Mouse (Mus musculus) gastrocnemius, postnatal 10 days (tissue): ENCODE measurements around the gene Cd80. TPM values are rescaled to one million over a fixed set of nuclear protein-coding genes. Genes with fewer than 3 reads are reported as not detected.
"Not testable (repeated sequence)": the region's sequence is repeated elsewhere in the genome, so short reads cannot be mapped to it uniquely, and the experiment has no call there.

Source experiments
- DNase-seq: peaks from one replicate; pipeline ENCODE4 v3.0.0; 2021; ENCODE audit warnings: mixed read lengths
- total RNA-seq, 2 experiments: library from RNA; stranded (reverse); gene quantifications; 2 replicates each; pipeline ENCODE4 v1.2.3; 2021

Gene Cd80
- total RNA-seq, 2 experiments from 2014 or later, result 0.23 to 0.36 TPM

GRCm38 (mm10) chr16:38472507-38472873 lies 17.1 kb downstream of the Cd80 start:
- DNase-seq, result no peak

DNA sequence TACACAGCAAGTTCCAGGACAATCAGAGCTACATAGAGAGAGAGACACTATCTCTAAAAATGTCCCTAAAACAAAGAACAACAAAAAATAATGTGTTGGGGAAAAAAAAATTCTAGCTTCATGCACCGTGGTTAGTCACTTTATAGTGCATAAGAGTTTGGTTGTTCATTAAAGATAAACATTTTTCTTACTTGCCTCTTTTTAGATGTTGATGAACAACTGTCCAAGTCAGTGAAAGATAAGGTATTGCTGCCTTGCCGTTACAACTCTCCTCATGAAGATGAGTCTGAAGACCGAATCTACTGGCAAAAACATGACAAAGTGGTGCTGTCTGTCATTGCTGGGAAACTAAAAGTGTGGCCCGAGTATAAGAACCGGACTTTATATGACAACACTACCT lies 18.3 kb downstream of the Cd80 start:
- no peak for DNase-seq

DNA sequence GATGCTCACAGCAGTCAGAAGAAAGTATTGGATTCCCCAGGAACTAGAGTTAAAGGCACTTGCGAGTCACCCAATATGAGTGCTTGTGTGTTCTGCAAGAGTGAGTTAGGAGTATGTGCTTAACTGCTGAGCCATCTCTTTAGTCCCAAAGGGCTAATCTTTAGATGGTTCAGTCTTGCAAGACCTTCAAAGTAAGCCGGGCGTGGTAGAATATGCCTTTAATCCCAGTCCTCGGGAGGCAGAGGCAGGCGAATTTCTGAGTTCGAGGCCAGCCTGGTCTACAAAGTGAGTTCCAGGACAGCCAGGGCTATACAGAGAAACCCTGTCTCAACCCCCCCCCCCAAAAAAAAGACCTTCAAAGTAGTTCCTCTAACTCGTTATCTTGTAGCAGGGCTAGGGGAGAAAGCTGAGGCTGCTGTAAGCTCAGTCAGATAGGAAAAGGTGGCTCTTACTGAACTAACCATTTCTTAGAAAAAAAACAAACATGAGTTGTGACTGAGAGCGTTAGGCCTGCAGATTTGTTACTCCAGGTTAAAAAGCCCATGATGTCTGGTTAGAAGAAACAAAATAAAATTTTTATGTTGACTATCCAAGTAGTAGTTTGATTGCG lies 19.4 kb downstream of the Cd80 start:
- DNase-seq, result no peak

- no peak for DNase-seq
These were observed 20.4 kb downstream of the Cd80 start for GRCm38 (mm10) chr16:38475681-38476311.

DNA sequence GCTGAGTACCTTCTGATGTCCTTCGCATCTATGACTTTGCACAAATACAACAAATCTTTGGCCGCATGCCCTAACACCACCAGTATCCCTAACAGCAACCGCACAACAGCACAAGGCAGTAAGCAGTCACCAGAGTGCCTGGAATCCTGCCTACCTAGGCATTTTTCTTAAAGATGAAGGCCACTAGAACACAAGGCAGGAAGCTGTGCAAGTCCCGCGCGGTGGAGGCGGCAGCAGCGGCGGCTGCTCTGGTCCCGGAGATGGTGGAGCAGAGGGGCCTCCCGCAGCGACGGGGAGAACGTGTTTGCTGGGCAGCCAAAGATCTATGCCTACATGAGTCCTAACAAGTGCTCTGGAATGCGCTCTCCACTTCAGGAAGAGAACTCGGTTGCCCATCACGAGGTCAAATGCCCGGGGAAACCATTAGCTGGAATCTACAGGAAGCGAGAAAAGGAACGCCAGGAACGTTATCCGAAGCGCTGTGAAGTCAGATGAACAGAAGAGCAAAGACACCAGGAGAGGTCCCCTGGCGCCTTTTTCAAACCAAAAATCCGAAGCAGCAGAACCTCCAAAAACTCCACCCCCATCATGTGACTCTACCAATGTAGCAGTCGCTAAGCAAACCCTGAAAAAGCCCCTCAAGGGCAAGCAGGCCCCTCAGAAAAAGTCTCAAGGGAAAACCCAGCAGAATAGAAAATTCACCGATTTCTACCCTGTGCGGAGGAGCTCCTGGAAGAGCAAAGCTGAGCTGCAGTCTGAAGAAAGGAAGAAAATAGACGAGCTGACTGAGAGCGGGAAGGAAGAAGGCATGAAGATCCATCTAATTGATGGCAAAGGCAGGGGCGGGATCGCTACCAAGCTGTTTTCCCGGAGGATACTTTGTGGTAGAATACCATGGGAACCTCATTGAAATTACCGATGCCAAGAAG lies 21.2 kb downstream of the Cd80 start:
- peak; percentile 24 for DNase-seq

DNA sequence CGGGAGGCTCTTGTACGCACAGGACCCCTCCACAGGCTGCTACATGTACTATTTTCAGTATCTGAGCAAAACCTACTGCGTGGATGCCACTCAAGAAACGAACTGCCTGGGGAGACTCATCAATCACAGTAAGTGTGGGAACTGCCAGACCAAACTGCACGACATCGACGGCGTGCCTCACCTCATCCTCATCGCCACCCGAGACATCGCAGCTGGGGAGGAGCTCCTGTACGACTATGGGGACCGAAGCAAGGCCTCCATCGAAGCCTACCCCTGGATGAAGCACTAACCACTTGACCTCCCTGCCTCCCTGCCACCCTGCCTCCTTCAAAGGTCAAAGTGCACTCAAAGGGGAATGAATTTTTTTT lies 21.9 kb downstream of the Cd80 start:
- DNase-seq, result not testable (repeated sequence)

- DNase-seq, result no peak
These were observed 22.9 kb downstream of the Cd80 start for GRCm38 (mm10) chr16:38478296-38478695.

- DNase-seq, result no peak
These were observed 26.0 kb downstream of the Cd80 start for GRCm38 (mm10) chr16:38481327-38481726.

- DNase-seq, result peak; percentile 38
These were observed 27.6 kb downstream of the Cd80 start for GRCm38 (mm10) chr16:38482780-38483562.

DNA sequence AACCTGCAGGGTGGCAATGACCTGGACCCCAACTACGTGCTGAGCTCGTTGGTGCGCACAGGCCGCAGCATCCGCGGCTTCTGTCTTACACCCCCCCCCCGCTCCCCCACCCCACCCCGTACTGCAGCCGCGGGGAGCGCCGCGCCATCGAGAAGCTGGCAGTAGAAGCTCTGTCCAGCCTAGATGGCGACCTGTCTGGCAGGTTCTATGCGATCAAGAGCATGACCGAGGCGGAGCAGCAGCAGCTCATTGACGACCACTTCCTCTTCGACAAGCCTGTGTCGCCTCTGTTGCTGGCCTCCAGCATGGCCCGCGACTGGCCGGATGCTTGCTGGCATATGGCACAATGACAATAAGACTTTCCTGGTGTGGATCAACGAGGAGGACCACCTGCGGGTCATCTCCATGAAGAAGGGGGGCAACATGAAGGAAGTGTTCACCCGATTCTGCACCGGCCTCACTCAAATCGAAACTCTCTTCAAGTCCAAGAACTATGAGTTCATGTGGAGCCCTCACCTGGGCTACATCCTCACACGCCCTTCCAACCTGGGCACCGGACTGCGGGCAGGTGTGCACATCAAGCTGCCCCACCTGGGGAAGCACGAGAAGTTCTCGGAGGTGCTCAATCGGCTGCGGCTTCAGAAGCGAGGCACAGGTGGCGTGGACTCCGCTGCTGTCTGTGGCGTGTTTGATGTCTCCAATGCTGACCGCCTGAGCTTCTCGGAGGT lies 28.4 kb downstream of the Cd80 start:
- DNase-seq, result no peak

GRCm38 (mm10) chr16:38492551-38492950 lies 37.2 kb downstream of the Cd80 start:
- no peak for DNase-seq

DNA sequence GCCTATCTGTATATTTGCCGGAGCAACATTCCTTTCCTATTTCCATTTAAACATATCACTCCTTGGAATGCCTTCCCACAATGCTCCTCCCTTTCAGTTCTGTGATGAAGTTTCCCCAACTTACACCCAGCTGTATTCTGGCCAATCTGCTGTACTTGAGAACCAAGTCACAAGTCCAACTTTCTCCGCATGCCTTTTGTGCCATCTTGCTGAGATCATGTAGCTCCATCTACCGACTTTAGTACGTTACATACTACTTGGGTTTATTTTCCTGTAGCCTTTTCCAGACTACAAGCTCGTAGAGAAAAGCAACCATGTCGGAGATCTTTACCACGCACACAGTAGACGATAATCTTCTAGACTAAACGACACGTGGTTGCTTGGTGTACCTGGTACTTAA lies 38.5 kb downstream of the Cd80 start:
- DNase-seq, result no peak

GRCm38 (mm10) chr16:38496604-38497140 lies 41.3 kb downstream of the Cd80 start:
- no peak for DNase-seq

GRCm38 (mm10) chr16:38502469-38502868 lies 47.1 kb downstream of the Cd80 start:
- DNase-seq, result no peak

GRCm38 (mm10) chr16:38503528-38503927 lies 48.2 kb downstream of the Cd80 start:
- DNase-seq, result no peak

- DNase-seq, result peak; percentile 53
These were observed 50.8 kb downstream of the Cd80 start for GRCm38 (mm10) chr16:38506041-38506634.

- no peak for DNase-seq
These were observed 55.5 kb downstream of the Cd80 start for GRCm38 (mm10) chr16:38510846-38511245.

DNA sequence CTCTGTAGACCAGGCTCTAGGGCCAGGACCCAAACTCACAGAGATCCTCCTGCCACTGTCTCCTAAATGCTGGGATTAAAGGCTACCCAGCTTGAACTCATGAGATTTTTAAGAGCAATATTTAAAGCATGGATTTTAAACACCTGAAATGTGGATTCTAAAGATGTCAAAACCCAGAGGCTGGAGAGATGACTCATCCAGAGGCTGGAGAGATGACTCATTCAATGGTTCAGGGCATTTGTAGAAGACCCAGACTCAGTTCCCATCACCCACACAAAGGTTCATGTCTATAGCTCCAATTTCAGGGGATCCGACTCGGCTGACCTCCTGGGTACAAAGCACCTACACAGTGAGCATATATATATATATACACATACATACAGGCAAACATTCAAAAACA lies 63.8 kb downstream of the Cd80 start:
- DNase-seq, result no peak

- DNase-seq, result no peak
These were observed 66.0 kb downstream of the Cd80 start for GRCm38 (mm10) chr16:38521211-38521987.
